Mouse (Mus musculus): ENCODE data around the gene Mcts2.
A peak's percentile ranks its signal among the peaks of the same experiment; 100 is the strongest.

Gene Mcts2

GRCm38 (mm10) chr2:152683086-152683485, 3.7 kb upstream of the Mcts2 start:
- no peak for DNase-seq (ENCODE audit: extremely low spot score, low read depth, low spot score)

GRCm38 (mm10) chr2:152686399-152686798, 436 bp upstream of the Mcts2 start:
- no peak for DNase-seq (ENCODE audit: extremely low spot score, low read depth, low spot score)

- DNase-seq (ENCODE audit: extremely low spot score, low read depth, low spot score): no peak
Observed at GRCm38 (mm10) chr2:152691564-152692217, 4.9 kb downstream of the Mcts2 start.

- DNase-seq (ENCODE audit: extremely low spot score, low read depth, low spot score): no peak
Observed at GRCm38 (mm10) chr2:152693233-152693632, 6.4 kb downstream of the Mcts2 start.

GRCm38 (mm10) chr2:152693735-152694134, 6.9 kb downstream of the Mcts2 start:
- DNase-seq (ENCODE audit: extremely low spot score, low read depth, low spot score): no peak

GRCm38 (mm10) chr2:152694708-152695107, 7.9 kb downstream of the Mcts2 start:
- DNase-seq (ENCODE audit: extremely low spot score, low read depth, low spot score): no peak

GRCm38 (mm10) chr2:152696016-152696415, 9.2 kb downstream of the Mcts2 start:
- DNase-seq (ENCODE audit: extremely low spot score, low read depth, low spot score): no peak

- DNase-seq (ENCODE audit: extremely low spot score, low read depth, low spot score): peak; percentile 92
Observed at GRCm38 (mm10) chr2:152696476-152697164, 9.8 kb downstream of the Mcts2 start.

- DNase-seq (ENCODE audit: extremely low spot score, low read depth, low spot score): no peak
Observed at GRCm38 (mm10) chr2:152700138-152700537, 13.3 kb downstream of the Mcts2 start.

GRCm38 (mm10) chr2:152700725-152701124, 13.9 kb downstream of the Mcts2 start:
- DNase-seq (ENCODE audit: extremely low spot score, low read depth, low spot score): no peak

GRCm38 (mm10) chr2:152703596-152704255, 16.9 kb downstream of the Mcts2 start:
- no peak for DNase-seq (ENCODE audit: extremely low spot score, low read depth, low spot score)

- no peak for DNase-seq (ENCODE audit: extremely low spot score, low read depth, low spot score)
Observed at GRCm38 (mm10) chr2:152704256-152704605, 17.4 kb downstream of the Mcts2 start.

GRCm38 (mm10) chr2:152704811-152705370, 18.1 kb downstream of the Mcts2 start:
- DNase-seq (ENCODE audit: extremely low spot score, low read depth, low spot score): no peak

GRCm38 (mm10) chr2:152705993-152706571, 19.2 kb downstream of the Mcts2 start:
- no peak for DNase-seq (ENCODE audit: extremely low spot score, low read depth, low spot score)

- DNase-seq (ENCODE audit: extremely low spot score, low read depth, low spot score): no peak
Observed at GRCm38 (mm10) chr2:152707186-152707585, 20.4 kb downstream of the Mcts2 start.

GRCm38 (mm10) chr2:152707627-152708026, 20.8 kb downstream of the Mcts2 start:
- no peak for DNase-seq (ENCODE audit: extremely low spot score, low read depth, low spot score)

- no peak for DNase-seq (ENCODE audit: extremely low spot score, low read depth, low spot score)
Observed at GRCm38 (mm10) chr2:152709066-152709465, 22.2 kb downstream of the Mcts2 start.

GRCm38 (mm10) chr2:152716241-152716772, 29.5 kb downstream of the Mcts2 start:
- DNase-seq (ENCODE audit: extremely low spot score, low read depth, low spot score): no peak

GRCm38 (mm10) chr2:152717652-152718051, 30.8 kb downstream of the Mcts2 start:
- no peak for DNase-seq (ENCODE audit: extremely low spot score, low read depth, low spot score)

GRCm38 (mm10) chr2:152718076-152718475, 31.2 kb downstream of the Mcts2 start:
- DNase-seq (ENCODE audit: extremely low spot score, low read depth, low spot score): no peak

GRCm38 (mm10) chr2:152723651-152724331, 37.0 kb downstream of the Mcts2 start:
- no peak for DNase-seq (ENCODE audit: extremely low spot score, low read depth, low spot score)
